Mouse (Mus musculus) heart, adult 8-10 months (tissue): ENCODE results near the gene Mtpn. TPM values are rescaled to one million over a fixed set of nuclear protein-coding genes. Genes with fewer than 3 reads are reported as not detected.

Experiments used
- DNase-seq: peaks from one replicate; pipeline ENCODE4 v3.0.0; 2022; ENCODE audit warnings: low spot score
- total RNA-seq, 4 experiments: library from RNA; stranded (reverse); gene quantifications; 2 replicates each; pipeline ENCODE4 v1.2.4; 2022

Gene Mtpn
- 10 to 100 TPM; 35.9 to 50.1 (median 40.3) TPM for total RNA-seq

DNA sequence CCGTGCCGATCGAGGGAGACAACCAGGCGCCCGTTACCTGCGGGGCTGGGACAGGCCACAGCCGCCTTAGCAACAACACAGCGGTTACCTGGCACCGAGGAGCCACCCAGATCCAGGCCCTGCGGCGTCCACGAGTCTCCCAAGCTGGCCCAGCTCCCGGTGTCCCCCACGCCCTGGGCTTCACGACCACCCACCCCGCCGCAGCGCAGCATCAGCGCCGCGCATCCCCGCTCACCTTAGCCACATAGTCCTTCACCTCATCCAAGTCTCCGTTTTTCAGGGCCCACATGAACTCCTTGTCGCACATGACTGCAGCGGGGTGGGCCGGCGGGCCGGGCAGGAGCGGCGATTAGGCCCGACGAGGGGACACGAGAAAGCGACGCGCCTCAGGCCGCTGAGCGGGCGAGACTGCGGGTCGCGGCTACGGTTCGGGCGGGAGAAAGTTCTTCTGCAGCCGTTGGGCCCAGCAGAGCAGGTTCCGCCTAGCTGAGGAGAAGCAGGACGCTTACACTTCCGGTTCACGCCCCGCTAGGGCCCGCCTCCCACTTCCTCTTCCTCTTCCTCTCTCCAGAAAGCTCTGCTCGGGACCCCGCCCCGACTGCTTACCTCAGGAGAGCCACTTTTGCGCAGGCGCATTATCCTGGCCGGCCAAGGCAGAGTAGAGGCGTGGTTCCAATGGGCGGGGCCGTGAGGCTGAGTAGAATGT lies at the start of gene Mtpn:
Gene Mtpn (minus strand): TSS at position 585 of the 706 bp plus-strand sequence.
- peak; percentile 100 for DNase-seq

DNA sequence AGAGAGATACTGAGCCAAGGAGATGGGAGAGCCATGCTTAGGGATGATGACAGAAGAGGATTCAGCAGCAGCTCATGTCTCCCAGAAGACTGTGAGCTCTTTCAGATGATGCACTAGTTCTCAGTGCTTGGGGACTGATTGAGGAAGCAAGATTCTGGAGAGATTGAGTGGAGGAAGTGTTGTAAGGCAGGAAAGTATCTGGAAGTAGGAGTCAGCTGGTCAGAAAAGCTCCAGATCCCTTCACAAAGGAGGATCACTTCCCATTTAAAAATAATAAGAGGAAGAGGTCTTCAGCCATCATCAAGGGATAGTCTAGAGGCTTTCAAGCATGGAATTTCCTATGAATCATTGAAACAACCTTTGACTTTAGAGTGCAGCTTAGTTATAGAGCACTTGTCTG lies 29.0 kb upstream of the Mtpn start:
- DNase-seq: no peak

DNA sequence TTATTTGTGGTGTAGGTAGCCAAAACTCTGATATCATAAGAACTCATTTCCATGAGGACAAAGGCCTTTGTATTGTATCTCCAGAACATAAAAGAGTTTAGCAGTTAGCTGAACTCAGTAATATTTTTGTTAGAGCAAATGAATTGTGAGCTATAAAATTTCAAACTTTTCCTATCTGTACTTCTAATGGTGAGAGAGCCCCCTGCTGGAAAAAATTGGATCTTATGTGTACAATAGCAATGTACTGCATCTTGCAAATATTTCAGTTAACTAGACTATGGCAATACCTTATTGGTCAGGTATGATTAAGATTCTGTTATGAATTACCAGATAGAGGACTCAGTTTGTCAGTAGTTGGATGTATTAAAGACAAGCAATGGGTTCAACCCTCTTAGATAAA lies 28.1 kb upstream of the Mtpn start:
- DNase-seq: peak; percentile 60

DNA sequence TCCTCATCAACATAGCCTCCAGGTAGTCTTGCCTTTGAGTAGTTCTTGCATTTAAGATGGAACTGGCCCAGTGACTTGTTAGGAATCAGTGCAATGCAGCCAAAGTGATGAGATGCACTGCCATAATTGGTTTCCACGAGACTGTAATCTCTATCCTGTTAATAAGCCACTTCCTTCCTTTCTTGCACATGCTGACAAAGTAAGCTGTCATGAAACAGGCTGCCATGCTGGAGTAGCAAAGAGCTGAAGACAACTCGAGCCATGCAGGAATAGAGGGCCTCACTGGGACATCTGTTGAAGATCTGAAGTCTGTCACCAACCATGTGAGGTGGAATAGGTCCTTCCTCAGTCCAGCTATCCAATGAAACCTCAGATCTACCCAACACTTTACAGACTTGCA lies 20.3 kb upstream of the Mtpn start:
- no peak for DNase-seq

DNA sequence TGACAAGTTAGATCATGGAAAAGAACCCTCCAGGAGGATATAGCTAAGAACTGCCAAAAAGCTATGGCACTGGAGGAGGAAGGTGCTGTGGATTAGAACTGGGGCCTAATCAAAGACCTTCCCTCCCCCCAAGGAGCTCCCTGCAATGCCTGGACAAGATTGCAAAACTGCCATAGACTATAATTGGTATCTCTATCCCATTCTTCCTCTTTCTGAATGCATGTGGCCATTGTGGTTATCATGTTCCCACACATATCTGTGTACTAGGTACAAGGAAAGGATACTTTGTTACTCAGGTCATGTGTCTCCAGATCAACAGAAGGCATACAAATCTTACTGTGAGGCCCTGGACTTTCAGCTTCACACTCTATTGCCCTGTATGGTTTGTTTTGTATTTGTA lies 4.7 kb upstream of the Mtpn start:
- no peak for DNase-seq

DNA sequence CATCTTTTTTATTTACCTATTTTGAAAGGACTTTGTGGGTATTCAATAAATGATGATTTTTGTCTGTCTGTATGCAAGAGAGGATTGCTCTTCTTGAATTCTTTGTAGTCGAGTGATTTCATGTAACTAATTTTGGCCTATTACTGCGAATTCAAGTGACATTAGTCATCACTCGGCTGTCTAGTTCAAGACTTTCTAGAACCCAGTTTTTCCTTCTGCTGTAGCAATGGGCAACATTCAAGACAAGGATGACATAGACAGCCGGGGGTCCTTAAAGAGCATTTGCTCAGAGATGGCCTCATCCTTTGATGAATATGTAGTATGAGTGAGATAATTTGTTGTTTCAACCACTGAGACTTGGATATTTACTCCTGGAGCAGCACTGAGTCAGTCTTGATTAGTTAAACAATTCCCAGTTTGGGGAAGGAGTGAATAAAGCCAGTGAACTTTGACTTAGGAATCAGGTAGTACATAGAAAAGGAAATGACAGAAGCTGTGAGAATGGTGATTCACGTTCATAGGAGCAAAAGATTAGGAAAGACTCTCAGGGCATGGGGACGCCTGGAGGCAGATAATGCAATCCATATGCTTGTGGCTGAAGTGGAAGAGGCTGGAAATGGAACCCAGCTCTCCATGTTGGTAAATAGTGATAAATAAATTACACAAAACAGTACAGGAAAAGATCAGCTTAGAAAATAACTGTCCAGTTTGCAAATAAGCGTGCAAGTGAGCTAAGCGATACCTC lies 3.1 kb upstream of the Mtpn start:
- no peak for DNase-seq

DNA sequence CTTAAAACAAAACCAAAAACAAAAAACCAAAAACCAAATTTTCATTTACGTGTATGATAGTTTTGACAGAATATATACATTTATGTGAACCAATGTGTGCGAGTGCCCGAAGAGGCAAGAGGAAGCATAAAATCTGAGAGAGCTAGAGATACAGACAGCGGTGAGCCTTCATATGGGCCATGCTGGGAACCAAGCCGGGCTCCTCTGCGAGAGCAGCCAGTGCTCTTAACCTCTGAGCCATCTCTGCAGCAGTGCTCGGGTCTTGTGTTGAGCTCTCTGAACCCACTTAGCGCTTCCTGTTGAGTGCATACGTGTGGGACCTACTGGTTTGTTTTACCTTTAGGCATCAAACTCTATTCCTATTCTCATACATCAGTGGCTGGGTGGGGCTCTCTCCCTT lies 689 bp upstream of the Mtpn start:
- no peak for DNase-seq

DNA sequence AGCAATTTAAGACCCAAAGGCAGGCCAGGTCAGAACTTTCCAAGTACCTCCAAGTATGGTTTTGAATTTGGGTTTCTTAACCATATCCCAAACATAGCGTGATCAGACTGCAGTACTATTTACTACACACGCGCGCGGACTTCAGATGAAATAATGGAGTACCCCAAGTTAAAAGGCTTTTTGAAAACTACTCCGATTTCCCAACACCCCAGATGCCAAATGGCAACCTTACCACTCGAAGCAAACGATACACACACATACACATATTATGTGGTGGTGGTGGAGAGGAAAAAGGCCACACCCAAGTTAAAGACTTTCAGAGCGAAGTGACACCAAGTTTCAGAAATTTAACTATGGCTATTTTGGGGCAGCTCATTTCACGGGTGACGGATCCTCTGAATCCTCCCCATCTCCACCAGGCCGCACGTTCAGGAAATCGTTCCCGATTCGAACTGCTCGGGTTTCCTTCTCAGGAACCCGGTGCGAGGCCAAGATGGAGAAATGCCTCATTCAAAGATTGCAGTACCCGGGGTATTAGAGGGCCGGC lies 858 bp downstream of the Mtpn start:
- no peak for DNase-seq

DNA sequence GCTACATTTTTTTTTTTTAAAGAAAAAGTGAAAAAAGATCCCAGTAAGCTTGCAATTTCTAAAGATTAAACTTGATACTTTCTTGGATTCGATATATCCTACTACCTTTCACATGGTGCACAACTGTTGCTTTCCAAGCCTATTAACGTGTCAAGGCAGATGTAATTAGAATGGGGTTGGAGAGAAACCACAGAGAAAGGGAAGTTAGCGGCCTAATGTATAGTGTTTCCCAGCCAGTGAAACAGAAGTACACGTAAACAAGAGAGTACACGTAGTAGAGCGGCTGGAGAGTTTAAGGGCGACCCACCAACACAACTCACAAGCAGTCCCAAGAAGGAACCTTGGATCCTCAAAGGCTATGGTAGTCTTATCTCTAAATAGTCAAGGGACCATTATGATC lies 3.7 kb downstream of the Mtpn start:
- DNase-seq: no peak

DNA sequence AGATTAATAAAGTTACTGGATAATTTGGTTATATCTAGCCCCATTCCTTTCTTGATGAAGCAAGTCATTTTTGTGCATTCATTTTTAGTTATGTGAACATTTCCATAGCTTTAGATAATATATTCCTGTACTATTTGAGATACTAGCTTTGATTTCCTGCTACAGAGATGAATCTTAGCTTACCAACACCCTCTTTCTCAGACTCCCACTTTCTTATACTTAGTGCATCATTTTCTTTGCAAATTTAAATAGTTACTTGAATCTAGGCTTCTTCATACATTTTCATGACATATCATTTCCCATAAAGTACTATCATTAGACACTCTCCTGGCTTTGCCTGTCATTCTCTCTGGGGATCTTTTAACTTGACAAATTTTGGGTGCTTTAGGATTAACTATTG lies 26.3 kb downstream of the Mtpn start:
- no peak for DNase-seq

DNA sequence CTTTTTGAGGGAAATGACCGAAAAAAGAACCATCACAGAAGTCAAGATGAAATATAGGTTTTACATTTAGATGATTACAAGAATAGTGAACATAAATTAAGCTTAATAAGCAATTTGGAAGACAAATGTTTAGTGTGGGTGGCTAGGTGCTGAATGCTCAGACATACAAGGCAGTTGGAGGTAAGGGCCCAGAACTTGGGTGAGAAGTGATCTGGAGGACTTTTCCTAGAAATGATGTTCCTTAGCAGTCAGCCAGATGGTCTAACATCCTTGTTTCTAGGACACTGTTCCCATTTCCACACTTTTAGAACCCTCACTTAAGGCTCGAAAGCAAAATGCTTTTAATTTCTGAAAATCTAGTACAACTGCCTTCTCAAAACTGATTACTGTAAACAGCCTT lies 34.9 kb downstream of the Mtpn start:
- no peak for DNase-seq

DNA sequence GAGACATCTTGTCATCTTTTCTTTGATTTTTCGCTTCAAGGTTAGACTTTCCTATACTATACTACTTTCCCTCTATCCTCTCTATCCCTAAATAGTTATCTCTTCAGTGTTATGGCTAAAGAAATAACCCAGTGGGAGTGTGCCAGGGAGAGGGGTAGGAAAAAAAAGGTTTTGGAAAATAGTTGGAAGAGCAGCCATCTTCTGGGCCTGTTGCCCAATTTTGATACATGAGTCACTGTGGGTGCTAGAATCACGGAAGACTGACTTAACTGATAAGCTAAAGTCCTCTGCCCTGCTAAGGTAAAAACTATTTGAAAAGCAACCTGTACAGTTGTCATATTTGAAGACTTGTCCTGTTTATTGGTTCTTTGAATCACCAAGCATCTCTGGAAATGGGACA lies 36.8 kb downstream of the Mtpn start:
- no peak for DNase-seq

DNA sequence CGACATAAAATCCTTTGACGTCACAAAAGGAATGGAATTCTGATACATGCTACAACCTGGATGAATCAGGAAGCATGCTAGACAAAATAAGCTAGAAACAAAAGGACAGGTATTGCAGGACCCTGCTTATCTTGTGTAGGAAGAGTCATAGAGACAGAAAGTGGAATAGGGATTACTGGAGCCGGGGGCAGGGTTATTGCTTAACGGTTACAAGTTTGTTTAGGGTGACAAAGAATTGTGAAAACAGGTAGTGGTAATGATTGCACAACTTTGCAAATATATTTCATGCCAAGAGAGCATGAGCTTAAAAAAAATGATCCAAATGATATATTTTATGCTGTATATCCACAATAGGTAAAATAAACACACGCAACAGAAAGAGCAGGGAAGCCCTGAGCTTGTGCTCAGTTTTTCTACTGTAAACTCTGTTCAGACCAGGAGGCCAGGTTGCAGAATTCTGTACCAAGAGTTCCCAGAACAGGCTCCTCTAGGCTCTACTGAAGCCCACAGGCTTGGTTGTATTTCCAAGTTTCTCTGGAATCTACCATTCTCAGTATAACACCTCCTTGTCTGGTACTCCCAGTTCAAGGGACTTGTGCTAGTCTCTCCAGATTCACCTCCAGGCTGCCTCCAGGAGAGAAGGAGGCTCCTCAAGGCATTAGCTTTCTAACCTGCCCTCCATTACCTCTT lies 39.6 kb downstream of the Mtpn start:
- DNase-seq: no peak

DNA sequence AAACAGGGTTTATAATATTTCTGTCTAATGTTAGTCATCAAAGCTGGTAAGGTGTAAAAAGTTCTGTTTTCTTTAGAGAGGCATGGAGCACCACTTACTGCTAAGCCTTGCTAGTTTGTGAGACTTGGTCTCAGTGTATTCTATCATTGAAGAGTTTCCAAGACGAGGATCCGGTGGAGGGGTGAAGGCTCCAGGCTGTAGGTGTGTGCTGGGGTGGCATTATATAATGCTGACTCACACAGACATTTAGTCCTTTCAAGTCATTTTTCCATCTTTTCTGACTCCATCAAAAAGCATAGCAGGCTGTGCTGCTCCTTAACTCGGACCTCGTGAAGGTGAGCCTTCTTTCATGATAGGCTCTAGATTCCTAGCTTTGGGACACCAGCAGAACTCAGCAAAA lies 42.3 kb downstream of the Mtpn start:
- DNase-seq: no peak

DNA sequence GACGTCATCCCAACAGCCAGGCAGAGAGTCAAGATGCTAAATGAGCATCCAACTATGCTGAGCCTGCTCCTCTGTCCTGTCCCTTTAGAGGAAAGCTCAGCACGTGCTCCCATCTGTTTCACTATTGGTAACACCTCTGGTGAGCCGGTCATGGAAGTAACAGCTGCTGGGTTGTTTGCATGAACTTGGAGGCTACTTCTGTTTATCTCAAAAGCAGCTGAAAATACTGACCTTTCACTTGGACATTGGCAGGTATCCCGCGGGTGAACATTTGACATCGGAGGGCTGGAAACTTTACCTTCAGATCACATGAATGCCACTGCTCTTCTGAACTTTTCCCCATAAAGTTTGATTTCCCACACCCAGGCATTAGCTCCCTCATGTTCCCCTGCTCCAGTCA lies 45.8 kb downstream of the Mtpn start:
- no peak for DNase-seq

DNA sequence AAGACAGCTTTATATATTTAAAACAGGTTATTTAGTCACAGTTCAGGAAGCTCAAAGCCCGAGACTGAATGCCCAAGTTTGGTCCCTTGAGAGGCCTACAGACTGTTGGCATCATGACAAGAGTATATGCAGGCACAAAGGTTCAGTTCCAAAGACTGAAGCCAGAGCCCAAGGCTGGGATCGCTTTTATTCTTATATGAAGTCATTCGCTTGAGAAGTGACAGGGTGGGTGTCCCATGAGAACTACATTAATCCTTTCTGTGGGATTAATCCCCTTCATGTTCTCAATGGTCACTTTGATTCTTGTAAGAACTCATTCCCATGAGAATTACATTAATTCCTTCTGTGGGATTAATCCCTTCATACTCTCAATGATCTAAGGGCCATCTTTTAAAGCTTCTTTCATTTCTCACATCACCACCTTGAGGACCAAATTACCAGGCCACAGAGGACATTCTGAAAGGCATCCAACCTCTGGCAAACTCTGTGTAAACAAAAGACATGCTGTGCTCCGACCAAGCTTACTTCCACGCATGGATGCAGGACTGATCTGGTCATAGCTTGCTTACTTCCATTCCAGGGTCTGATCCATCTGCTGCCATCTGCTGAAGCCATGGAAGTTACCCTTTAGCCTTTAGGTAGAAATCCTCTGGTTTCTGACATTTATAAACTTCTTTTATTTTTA lies 59.9 kb downstream of the Mtpn start:
- no peak for DNase-seq

DNA sequence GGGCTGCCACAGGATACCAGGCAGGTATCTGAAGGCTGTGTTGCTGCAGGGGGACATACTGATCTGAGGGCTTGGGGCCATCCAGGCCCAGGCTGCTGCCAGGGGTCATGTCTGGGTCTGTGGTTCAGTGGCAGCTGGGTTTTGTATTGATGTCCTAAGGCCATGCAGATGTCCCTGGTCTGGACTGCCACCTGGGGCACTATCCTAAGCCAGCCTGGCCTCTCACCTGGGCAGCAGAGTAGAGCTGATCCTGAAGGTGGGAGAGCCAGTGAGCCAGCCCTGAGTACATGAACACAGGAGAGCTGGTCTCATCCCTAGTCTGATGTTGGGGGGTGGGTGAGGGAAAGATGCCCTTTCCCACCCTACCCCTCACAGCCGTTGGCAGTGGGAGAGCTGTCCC lies 62.9 kb downstream of the Mtpn start:
- no peak for DNase-seq

DNA sequence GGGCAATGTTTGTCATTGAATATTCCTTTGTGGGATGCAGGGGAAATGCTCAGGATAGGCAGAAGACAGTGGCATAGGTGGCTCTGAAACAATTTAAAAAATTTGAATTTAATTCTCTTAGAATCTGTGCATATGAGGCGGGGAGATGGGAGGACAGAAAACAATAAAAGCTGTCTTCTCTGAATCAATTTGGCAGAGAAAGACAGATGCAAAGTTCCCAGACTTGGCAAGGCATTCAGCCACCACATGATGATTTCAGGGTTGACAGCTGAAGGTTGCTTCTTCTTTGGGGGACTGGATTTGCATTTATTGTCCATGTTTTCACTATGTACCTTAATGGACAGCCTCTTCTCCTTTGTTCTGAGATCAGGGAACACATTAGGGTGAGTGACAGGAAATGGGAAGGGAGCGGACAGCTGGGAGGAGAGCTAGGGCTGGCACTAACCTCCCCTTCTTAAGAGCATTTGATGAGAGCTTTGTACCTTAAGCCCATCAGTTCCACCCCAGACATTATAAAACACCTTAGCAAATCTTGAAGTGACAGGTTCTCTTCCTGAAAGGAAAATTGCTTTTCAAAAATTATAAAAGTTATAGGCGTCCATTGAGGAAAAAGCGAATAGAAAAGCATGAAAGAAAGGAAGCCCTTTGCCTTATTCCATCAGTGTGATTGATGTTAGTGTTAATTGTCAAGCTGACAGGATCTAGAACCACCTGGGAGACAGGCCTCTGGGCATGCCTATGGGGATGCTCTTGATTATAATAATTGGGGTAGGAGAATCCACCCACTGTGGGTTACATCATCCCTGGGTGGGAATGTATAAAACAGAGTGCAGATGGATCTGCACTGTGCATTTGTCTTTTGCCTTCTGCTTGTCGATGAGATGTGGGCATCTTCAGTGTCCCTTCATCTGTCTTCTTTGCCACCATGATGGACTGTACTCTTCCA lies 76.0 kb downstream of the Mtpn start:
- DNase-seq: no peak

DNA sequence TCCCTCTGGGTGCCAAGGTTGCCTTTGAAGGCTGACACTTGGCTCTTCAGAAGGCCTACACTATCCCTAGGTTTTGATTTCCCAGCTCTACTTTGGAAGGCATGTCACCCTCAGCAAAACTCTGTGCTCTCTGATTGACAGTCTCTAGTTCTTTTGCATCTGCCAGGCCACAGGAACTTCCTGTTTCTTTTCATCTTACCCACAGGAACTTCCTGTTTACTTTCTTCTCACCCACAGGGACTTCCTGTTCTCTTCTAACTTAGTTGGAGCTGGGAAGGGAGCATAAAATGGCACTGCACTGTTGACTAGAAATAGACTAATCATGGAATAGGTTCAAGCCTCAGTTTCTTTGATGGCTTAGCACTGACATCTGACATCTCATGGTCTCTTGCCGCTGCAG lies 77.2 kb downstream of the Mtpn start:
- no peak for DNase-seq
